Mouse (Mus musculus) G1E (cell line): ENCODE data around the gene Pdzk1. TPM values are rescaled to one million over a fixed set of nuclear protein-coding genes. Genes with fewer than 3 reads are reported as not detected.

Experiments used
- ATAC-seq: 2 replicates; pipeline ENCODE4 v1.8.0; 2016; ENCODE audit warnings: mild to moderate bottlenecking; ENCODE audit not compliant: insufficient number of reproducible peaks, poor library complexity, low FRiP score, severe bottlenecking; ENCODE audit errors: extremely low read depth
- DNase-seq: peaks from one replicate; pipeline ENCODE4 v3.0.0; 2012; ENCODE audit warnings: low spot score
- H3K27me3 ChIP-seq: 2 replicates; pipeline ENCODE4 v1.6.1; 2012; ENCODE audit warnings: mild to moderate bottlenecking, low read length, inconsistent platforms; ENCODE audit not compliant: insufficient read depth
- H3K36me3 ChIP-seq: replicated peaks from 2 replicates; pipeline ENCODE3; 2012; ENCODE audit warnings: mild to moderate bottlenecking, inconsistent platforms
- H3K4me1 ChIP-seq: 2 replicates; pipeline ENCODE4 v1.6.1; 2012; ENCODE audit warnings: low read depth, low read length, inconsistent platforms, mixed read lengths; ENCODE audit not compliant: insufficient read depth
- H3K4me3 ChIP-seq: 2 replicates; pipeline ENCODE4 v1.5.1; 2012; ENCODE audit warnings: low read depth, mild to moderate bottlenecking, inconsistent platforms, low read length, moderate library complexity, mixed read lengths
- H3K9me3 ChIP-seq: replicated peaks from 2 replicates; pipeline ENCODE4 v1.6.1; 2012; ENCODE audit warnings: inconsistent platforms
- CTCF ChIP-seq: IDR thresholded peaks from 2 replicates; pipeline ENCODE4 v1.5.1; 2012; ENCODE audit warnings: low read depth, low read length, inconsistent platforms, mixed read lengths
- GATA1 ChIP-seq: IDR thresholded peaks from 2 replicates; pipeline ENCODE4 v1.6.1; 2012; ENCODE audit warnings: borderline replicate concordance, low read length, inconsistent platforms, mixed read lengths
- GATA2 ChIP-seq: IDR thresholded peaks from 2 replicates; pipeline ENCODE4 v1.6.1; 2012; ENCODE audit warnings: low read depth, low read length, inconsistent platforms, borderline replicate concordance
- POLR2AphosphoS5 ChIP-seq: IDR thresholded peaks from 2 replicates; pipeline ENCODE4 v1.6.1; 2012; ENCODE audit warnings: low read depth, low read length, inconsistent platforms; ENCODE audit not compliant: insufficient replicate concordance
- TAL1 ChIP-seq: conservative IDR thresholded peaks from 2 replicates; pipeline ENCODE4 v1.6.1; 2012; ENCODE audit warnings: low read depth, low read length, inconsistent platforms, mixed read lengths
- polyA plus RNA-seq: library from polyadenylated mRNA; stranded (reverse); fragments of >175 nt; gene quantifications from 2 replicates; pipeline ENCODE4 v1.2.3, GENCODE M21; 2012
- total RNA-seq, 2 experiments: library from RNA; stranded (forward) in 1 of 2; stranded (reverse) in 1 of 2; fragments of 200-1000 nt in 1 of 2; fragments of >200 nt in 1 of 2; fragmentation: Nextera tagmentation in 1 of 2; gene quantifications; 2 replicates each; pipeline ENCODE4 v1.2.3; 2014 to 2017

Pdzk1 gene
- total and polyA plus RNA-seq, 3 experiments = 0.05 to 0.41 TPM; not detected in 1

DNA sequence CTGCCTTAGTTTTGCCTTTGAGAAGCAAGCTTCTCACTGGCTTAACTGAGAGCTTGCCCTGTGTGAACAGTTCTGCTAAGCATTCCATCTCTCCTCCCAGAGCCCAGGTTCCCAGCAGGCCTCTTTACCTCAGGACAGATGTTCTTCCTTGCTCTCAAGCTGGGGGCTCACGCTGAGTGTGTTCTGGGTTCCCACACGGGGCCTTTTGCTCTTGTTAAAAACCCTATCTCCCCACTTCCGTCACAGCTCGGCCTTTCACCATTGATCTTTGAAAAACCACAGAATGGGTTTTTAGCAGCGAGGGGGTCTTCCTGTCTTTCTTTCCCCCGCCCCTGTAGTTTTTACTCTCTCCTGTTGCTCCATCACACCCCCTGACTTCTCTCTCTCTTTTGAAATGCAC, 14.7 kb upstream of the Pdzk1 start:
- no peak for TF ChIP-seq POLR2AphosphoS5
- no peak for TF ChIP-seq GATA1
- no peak for TF ChIP-seq CTCF
- no peak for TF ChIP-seq GATA2
- TF ChIP-seq TAL1 = no peak
- DNase-seq (no peak), ATAC-seq (no peak)
- Histone ChIP-seq H3K27me3 (peaks cover 13% of the 10 kb centered on the region), H3K4me3 (no peak overlapping the region), H3K9me3 (no peaks in the 10 kb centered on the region), H3K36me3 (no peaks in the 10 kb centered on the region), H3K4me1 (peaks cover 26% of the 10 kb centered on the region)

DNA sequence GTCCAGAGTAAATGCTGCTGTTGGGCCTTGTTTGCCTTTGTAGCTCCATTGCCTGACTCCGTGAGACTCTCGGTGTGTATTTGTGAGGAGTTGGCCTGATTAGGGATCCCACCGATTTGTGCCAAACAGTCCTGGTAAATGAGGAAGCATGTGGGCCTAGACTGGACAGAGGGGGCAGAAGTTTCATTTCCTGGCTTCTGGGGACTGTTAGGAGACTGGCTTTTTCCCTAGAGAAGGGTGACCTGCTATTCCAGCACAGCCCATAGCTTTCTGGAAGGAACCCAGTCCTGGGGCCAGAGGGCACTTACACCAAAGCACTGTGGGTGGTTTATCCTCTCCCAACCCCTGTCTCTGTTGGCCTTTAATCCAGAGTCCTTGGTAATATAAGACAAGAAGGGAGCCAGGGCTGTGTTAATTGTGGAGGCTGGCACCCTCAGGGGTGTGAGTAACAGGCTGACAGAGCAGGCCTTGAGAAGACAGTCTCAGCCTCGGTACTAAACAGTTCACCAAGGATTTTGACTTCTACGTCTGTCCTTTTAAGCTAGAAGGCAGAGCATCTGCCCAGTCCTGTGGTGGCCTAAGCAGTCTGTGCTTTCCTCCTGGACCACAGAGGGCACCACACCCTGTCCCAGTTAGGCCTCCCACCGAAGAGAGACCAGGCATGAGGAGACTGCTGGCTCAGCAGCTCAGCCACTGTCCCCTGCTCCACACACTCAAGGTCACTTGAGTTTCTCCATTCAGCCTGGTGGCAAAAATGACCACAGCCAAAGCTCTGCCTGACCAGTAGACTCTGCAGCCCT, 8.8 kb upstream of the Pdzk1 start:
- no peak for ATAC-seq
- no peak for TF ChIP-seq GATA1
- no peak for TF ChIP-seq CTCF
- TF ChIP-seq POLR2AphosphoS5 = no peak
- TF ChIP-seq TAL1 = no peak
- no peak for TF ChIP-seq GATA2
- Histone ChIP-seq H3K36me3 (no peaks in the 10 kb centered on the region), H3K4me1 (peaks cover 41% of the 10 kb centered on the region), H3K9me3 (no peaks in the 10 kb centered on the region), H3K27me3 (peaks cover 18% of the 10 kb centered on the region), H3K4me3 (no peak overlapping the region)
- no peak for DNase-seq

GRCm38 (mm10) chr3:96821581-96821980, 7.5 kb upstream of the Pdzk1 start:
- Histone ChIP-seq H3K9me3 (no peaks in the 10 kb centered on the region), H3K4me1 (peaks cover 44% of the 10 kb centered on the region), H3K36me3 (no peaks in the 10 kb centered on the region), H3K27me3 (peaks cover 16% of the 10 kb centered on the region), H3K4me3 (no peak overlapping the region)
- ATAC-seq (no peak), DNase-seq (no peak)
- no peak for TF ChIP-seq CTCF

DNA sequence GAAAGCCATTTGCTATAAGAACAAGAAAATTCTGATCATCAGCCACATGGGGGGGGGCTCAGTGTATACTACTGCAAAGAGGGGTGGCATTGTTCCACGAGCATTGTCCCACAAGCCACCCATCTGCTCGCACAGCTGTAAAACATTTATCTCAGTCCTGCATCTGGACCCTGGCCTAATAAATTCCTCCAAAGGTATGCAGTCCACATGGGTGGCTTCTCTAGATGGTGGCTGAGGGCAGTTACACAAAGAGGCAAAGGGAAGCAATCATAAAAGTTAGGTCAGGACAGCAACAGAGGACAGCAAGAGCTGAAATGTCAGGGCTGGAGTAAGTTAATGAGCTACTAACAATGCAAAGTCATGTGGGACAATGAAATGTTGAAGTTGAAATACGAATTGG, 5.4 kb upstream of the Pdzk1 start:
- DNase-seq (peak; percentile 65), ATAC-seq (peak; percentile 88)
- H3K36me3 ChIP-seq = no peaks in the 10 kb centered on the region
- no peaks in the 10 kb centered on the region for H3K9me3 ChIP-seq
- peak overlapping the region; percentile 10; the same call in 1 of the 2 replicates for H3K4me3 ChIP-seq
- TF ChIP-seq GATA2 (no peak), CTCF (no peak), POLR2AphosphoS5 (no peak), TAL1 (peak; percentile 92)
- H3K27me3 ChIP-seq = peaks cover 11% of the 10 kb centered on the region
- peaks cover 54% of the 10 kb centered on the region for H3K4me1 ChIP-seq

GRCm38 (mm10) chr3:96824614-96825013, 4.5 kb upstream of the Pdzk1 start:
- Histone ChIP-seq H3K27me3 (peaks cover 8% of the 10 kb centered on the region), H3K4me1 (peaks cover 60% of the 10 kb centered on the region), H3K9me3 (no peaks in the 10 kb centered on the region), H3K4me3 (no peak overlapping the region), H3K36me3 (no peaks in the 10 kb centered on the region)
- TF ChIP-seq TAL1 (no peak), POLR2AphosphoS5 (no peak), GATA1 (no peak), CTCF (no peak), GATA2 (no peak)
- ATAC-seq (no peak), DNase-seq (no peak)

DNA sequence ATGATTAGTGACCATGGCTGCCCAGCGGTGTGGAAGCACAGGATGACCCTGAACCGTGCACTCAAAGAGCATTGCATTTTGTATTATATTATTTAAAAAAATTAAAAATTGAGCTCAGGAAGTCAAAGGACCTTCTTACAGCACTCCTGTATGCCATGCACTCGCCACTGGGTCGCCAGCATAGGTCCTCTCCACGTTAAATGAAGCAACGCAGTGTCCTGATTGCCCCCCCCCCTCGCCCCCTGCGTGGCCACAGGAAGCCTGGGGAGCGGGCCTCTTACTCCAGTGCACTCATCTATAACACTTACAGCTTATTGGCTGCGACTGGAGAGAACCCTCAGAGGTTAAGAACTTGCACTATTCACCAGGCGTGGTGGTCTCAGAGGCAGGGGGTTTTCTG, 3.8 kb upstream of the Pdzk1 start:
- no peak overlapping the region for H3K4me3 ChIP-seq
- H3K27me3 ChIP-seq = peaks cover 9% of the 10 kb centered on the region
- no peaks in the 10 kb centered on the region for H3K9me3 ChIP-seq

GRCm38 (mm10) chr3:96828308-96828864, 698 bp upstream of the Pdzk1 start:
- DNase-seq (no peak), ATAC-seq (no peak)
- Histone ChIP-seq H3K9me3 (no peaks in the 10 kb centered on the region), H3K4me3 (no peak overlapping the region), H3K36me3 (no peaks in the 10 kb centered on the region), H3K27me3 (peaks cover 22% of the 10 kb centered on the region), H3K4me1 (peaks cover 44% of the 10 kb centered on the region)
- TF ChIP-seq CTCF (no peak), GATA2 (no peak), GATA1 (no peak), TAL1 (no peak), POLR2AphosphoS5 (no peak)

More for the DNA sequence above, 3.8 kb upstream of the Pdzk1 start:
- H3K4me1 ChIP-seq = peaks cover 61% of the 10 kb centered on the region
- TF ChIP-seq CTCF (no peak), GATA2 (no peak), POLR2AphosphoS5 (no peak), GATA1 (no peak), TAL1 (no peak)
- no peaks in the 10 kb centered on the region for H3K36me3 ChIP-seq
- ATAC-seq (no peak), DNase-seq (no peak)
